ENCODE assay signal across 9 mouse cellular contexts in genomic region chr11:100947548-100947947, GRCm38 (mm10). TPM values are rescaled to one million over a fixed set of nuclear protein-coding genes. Genes with fewer than 3 reads are reported as not detected.
DNase-seq lines count a peak whose midpoint lies in the region; ATAC-seq and TF ChIP-seq lines count a peak whose summit lies in the region.
"Had no signal": no experiment of that assay in that cellular context is flagged by ENCODE, and none has a peak within 500 bp of the region (broad histone marks: within the 10 kb centered on the region; RNA-seq: fewer than 3 reads in every experiment).

No protein-coding gene starts in this region.

- H3K27ac ChIP-seq in kidney, postnatal 0 days = no peak overlapping the region
- H3K27ac ChIP-seq in kidney, embryonic 14.5 days (ENCODE audit: low read depth, low read length) = no peak overlapping the region
- H3K27ac ChIP-seq in CH12.LX (ENCODE audit: insufficient read depth, low read depth) = no peak overlapping the region
- H3K27ac ChIP-seq: embryonic facial prominence, embryonic 12.5 days had no signal

- H3K9me3 ChIP-seq in kidney, postnatal 0 days (replicated peaks; ENCODE audit: low read length) = no peaks in the 10 kb centered on the region
- H3K9me3 ChIP-seq in kidney, embryonic 14.5 days (ENCODE audit: control insufficient read depth, low read length) = 0 out of 2 replicates have a peak, but pooled peaks cover 2% of the 10 kb centered on the region
- peaks cover 15% of the 10 kb centered on the region for H3K9me3 ChIP-seq in CH12.LX (replicated peaks; ENCODE audit: low read length)

- no peaks in the 10 kb centered on the region for H3K36me3 ChIP-seq in kidney, postnatal 0 days (ENCODE audit: insufficient read depth, low read length)
- H3K36me3 ChIP-seq in kidney, embryonic 14.5 days (ENCODE audit: control insufficient read depth, insufficient read depth, low read length) = no peaks in the 10 kb centered on the region
- no peaks in the 10 kb centered on the region for H3K36me3 ChIP-seq in CH12.LX (replicated peaks in 1 of 2; ENCODE audit: control insufficient read depth in 1 of 2, insufficient read depth in 1 of 2, low read length in 1 of 2)
- H3K36me3 ChIP-seq: embryonic facial prominence, embryonic 12.5 days had no signal

- no peak for DNase-seq in kidney, postnatal 0 days (ENCODE audit: low spot score)
- DNase-seq in CH12.LX (ENCODE audit: extremely low read depth) (peak; percentile 57), R1 (ENCODE audit: low read depth, low spot score) (peak; percentile 59)
- no peak for DNase-seq in testis, postnatal 10 days (ENCODE audit: low spot score)
- no peak for DNase-seq in left cerebral cortex, postnatal 14 days (ENCODE audit: low spot score in 2 of 2)

- TF ChIP-seq POLR2A in CH12.LX (IDR thresholded peaks at IDR 0.05; ENCODE audit: low read depth, low read length) = no peak

- TF ChIP-seq RAD21 in CH12.LX (IDR thresholded peaks at IDR 0.05; ENCODE audit: low read depth, low read length) = peak; percentile 90

- intact Hi-C loops in left cerebral cortex, postnatal 14 days (cut with DNase I) = no loop called here

- H3K4me2 ChIP-seq in kidney, postnatal 0 days (ENCODE audit: low read length) = no peak overlapping the region
- H3K4me2 ChIP-seq in kidney, embryonic 14.5 days (replicated peaks; ENCODE audit: low read depth, low read length) = no peak overlapping the region
- H3K4me2 ChIP-seq in CH12.LX (ENCODE audit: insufficient read depth, low read depth, poor library complexity, severe bottlenecking) = no peak overlapping the region
- H3K4me2 ChIP-seq: embryonic facial prominence, embryonic 12.5 days had no signal

- 0 out of 2 replicates have a peak, but pooled peaks cover 6% of the 10 kb centered on the region for H3K4me1 ChIP-seq in kidney, postnatal 0 days (replicated peaks; ENCODE audit: insufficient read depth, low read length)
- 0 out of 2 replicates have a peak, but pooled peaks cover 6% of the 10 kb centered on the region for H3K4me1 ChIP-seq in kidney, embryonic 14.5 days (ENCODE audit: control insufficient read depth, insufficient read depth, low read length)
- peaks cover 7 to 14% of the 10 kb centered on the region in 2 experiments for H3K4me1 ChIP-seq in CH12.LX (ENCODE audit: control insufficient read depth in 1 of 2, insufficient read depth in 2 of 2)
- H3K4me1 ChIP-seq: embryonic facial prominence, embryonic 12.5 days had no signal

- in situ Hi-C loops in CH12.LX (cut with MboI; ENCODE audit: low pct_ligation_motif_present, low pct_unique_long_range_greater_than_20kb, low sequenced_read_pairs) = no loop called here

- H3K79me2 ChIP-seq in CH12.LX (replicated peaks; ENCODE audit: control insufficient read depth, extremely low read depth, insufficient read depth, poor library complexity, severe bottlenecking) = no peaks in the 10 kb centered on the region

- TF ChIP-seq EP300 in CH12.LX (IDR thresholded peaks at IDR 0.05; ENCODE audit: low read length) = no peak

- dilution Hi-C loops in CH12.LX (cut with MboI; ENCODE audit: extremely low pct_ligation_motif_present, extremely low pct_unique_long_range_greater_than_20kb, low sequenced_read_pairs) = no loop called here

- no peak overlapping the region for H3K9ac ChIP-seq in kidney, postnatal 0 days (ENCODE audit: low read depth, low read length)
- no peak overlapping the region for H3K9ac ChIP-seq in kidney, embryonic 14.5 days (ENCODE audit: low read depth, low read length)
- H3K9ac ChIP-seq in CH12.LX (ENCODE audit: insufficient read depth, low read depth) = no peak overlapping the region
- H3K9ac ChIP-seq: embryonic facial prominence, embryonic 12.5 days had no signal

- peak; percentile 32; the same call in 1 of the 2 replicates for TF ChIP-seq CTCF in kidney, postnatal 0 days (IDR thresholded peaks at IDR 0.05; ENCODE audit: low read depth)
- TF ChIP-seq CTCF in CH12.LX (conservative IDR thresholded peaks at IDR 0.05 in 1 of 2, IDR thresholded peaks at IDR 0.05 in 1 of 2; ENCODE audit: low read depth in 2 of 2, low read length in 2 of 2) = peak in 1 of 2 experiments; percentile 91; a peak in 2 of 4 replicates

- H3K27me3 ChIP-seq in kidney, postnatal 0 days (ENCODE audit: insufficient read depth, low read length) = no peaks in the 10 kb centered on the region
- H3K27me3 ChIP-seq in kidney, embryonic 14.5 days (ENCODE audit: control insufficient read depth, insufficient read depth, low read length) = no peaks in the 10 kb centered on the region
- H3K27me3 ChIP-seq in CH12.LX (replicated peaks) = no peaks in the 10 kb centered on the region
- H3K27me3 ChIP-seq: embryonic facial prominence, embryonic 12.5 days had no signal

- ATAC-seq in kidney, postnatal 0 days (replicated peaks; ENCODE audit: low FRiP score, low read depth) = no peak
- no peak for ATAC-seq in kidney, embryonic 14.5 days (ENCODE audit: low FRiP score, low TSS enrichment)
- ATAC-seq in megakaryocyte progenitor cell, adult 5-6 weeks (replicated peaks; ENCODE audit: poor library complexity) = peak; percentile 62
- ATAC-seq: activated CD4-positive, CD25-positive, alpha-beta regulatory T cell, adult 4 months had no signal

- no peak overlapping the region for H3K4me3 ChIP-seq in kidney, postnatal 0 days (replicated peaks; ENCODE audit: low read depth, low read length)
- no peak overlapping the region for H3K4me3 ChIP-seq in kidney, embryonic 14.5 days (ENCODE audit: low read length)
- H3K4me3 ChIP-seq in CH12.LX (replicated peaks in 1 of 3; ENCODE audit: low read depth in 2 of 3, low read length in 2 of 3, poor library complexity in 1 of 3) = no peak overlapping the region
- H3K4me3 ChIP-seq: embryonic facial prominence, embryonic 12.5 days had no signal

TF ChIP-seq in CH12.LX, 34 proteins besides CTCF, POLR2A, EP300 and RAD21:
- peak; percentile 54; the same call in 1 of the 2 replicates for TF ChIP-seq ZC3H11A (IDR thresholded peaks at IDR 0.05; ENCODE audit: low read depth, low read length)
- peak; percentile 94 for TF ChIP-seq SMC3 (IDR thresholded peaks at IDR 0.05; ENCODE audit: low read depth, low read length)
- no peak for TF ChIP-seq NELFE (IDR thresholded peaks at IDR 0.05; ENCODE audit: low read depth, low read length)

RNA-seq across cellular contexts. Expression of gene Stat3, which starts 8.2 kb away (rescaled TPM):
- polyA plus RNA-seq in kidney, postnatal 0 days (2015; fragmentation: Nextera tagmentation; extraction: Ambion mirVana) = 48.0 and 51.8 TPM in 2 replicates
- 25.3 and 40.0 TPM in 2 replicates for polyA plus RNA-seq in kidney, embryonic 14.5 days (2014; fragmentation: Nextera tagmentation; extraction: Ambion mirVana)
- total RNA-seq in CH12.LX (2012; rRNA removed) (51.1 and 52.1 TPM in 2 replicates), CH12.LX (2014; rRNA removed) (35.9 TPM in 2 replicates)
- polyA plus RNA-seq in CH12.LX (2012; ENCODE audit: insufficient read length, low read depth) = 66.7 and 69.2 TPM in 2 replicates
- 38.3 and 38.6 TPM in 2 replicates for total RNA-seq in megakaryocyte progenitor cell, adult 5-6 weeks (2015)
- 78.6 and 85.3 TPM in 2 replicates for total RNA-seq in megakaryocyte progenitor cell, adult 5-6 weeks (2017)
- 10 to 100 TPM; 32.9 to 34.2 TPM for total RNA-seq in left cerebral cortex, postnatal 14 days (2021)

RNA-seq across cellular contexts. Expression of gene Cavin1, which starts 23.1 kb away (rescaled TPM):
- 143 and 156 TPM in 2 replicates for polyA plus RNA-seq in kidney, postnatal 0 days (2015; fragmentation: Nextera tagmentation; extraction: Ambion mirVana)
- polyA plus RNA-seq in kidney, embryonic 14.5 days (2014; fragmentation: Nextera tagmentation; extraction: Ambion mirVana) = 40.7 and 45.1 TPM in 2 replicates
- total RNA-seq in CH12.LX (2012; rRNA removed) (0.08 and 0.21 TPM in 2 replicates), CH12.LX (2014; rRNA removed) (0.05 TPM in 2 replicates)
- polyA plus RNA-seq in CH12.LX (2012; ENCODE audit: insufficient read length, low read depth) = 0.13 and 0.25 TPM in 2 replicates
- 0.51 and 1.7 TPM in 2 replicates for total RNA-seq in megakaryocyte progenitor cell, adult 5-6 weeks (2015)
- total RNA-seq in megakaryocyte progenitor cell, adult 5-6 weeks (2017) = 1.4 and 2.5 TPM in 2 replicates
- total RNA-seq in left cerebral cortex, postnatal 14 days (2021) = 10 to 100 TPM; 19.8 to 23.2 TPM

Comparison
In these comparisons a context has a peak if more than half of its experiments do, and no peak if none do; other contexts are left out.
1. DNase-seq: peak in CH12.LX (single experiment) and R1 (single experiment); none in kidney, postnatal 0 days (single experiment), testis, postnatal 10 days (single experiment) and left cerebral cortex, postnatal 14 days (0 of 2).
2. RNA of gene Cavin1, which starts 23.1 kb away (total RNA-seq): 19.8 to 23.2 TPM in left cerebral cortex, postnatal 14 days; 0.51 to 2.5 TPM in megakaryocyte progenitor cell, adult 5-6 weeks and 0.05 to 0.21 TPM in CH12.LX; every median in the first group is over 4 times any median in the second.